16 mouse cellular contexts compared by ENCODE assay signal in the genomic region with DNA sequence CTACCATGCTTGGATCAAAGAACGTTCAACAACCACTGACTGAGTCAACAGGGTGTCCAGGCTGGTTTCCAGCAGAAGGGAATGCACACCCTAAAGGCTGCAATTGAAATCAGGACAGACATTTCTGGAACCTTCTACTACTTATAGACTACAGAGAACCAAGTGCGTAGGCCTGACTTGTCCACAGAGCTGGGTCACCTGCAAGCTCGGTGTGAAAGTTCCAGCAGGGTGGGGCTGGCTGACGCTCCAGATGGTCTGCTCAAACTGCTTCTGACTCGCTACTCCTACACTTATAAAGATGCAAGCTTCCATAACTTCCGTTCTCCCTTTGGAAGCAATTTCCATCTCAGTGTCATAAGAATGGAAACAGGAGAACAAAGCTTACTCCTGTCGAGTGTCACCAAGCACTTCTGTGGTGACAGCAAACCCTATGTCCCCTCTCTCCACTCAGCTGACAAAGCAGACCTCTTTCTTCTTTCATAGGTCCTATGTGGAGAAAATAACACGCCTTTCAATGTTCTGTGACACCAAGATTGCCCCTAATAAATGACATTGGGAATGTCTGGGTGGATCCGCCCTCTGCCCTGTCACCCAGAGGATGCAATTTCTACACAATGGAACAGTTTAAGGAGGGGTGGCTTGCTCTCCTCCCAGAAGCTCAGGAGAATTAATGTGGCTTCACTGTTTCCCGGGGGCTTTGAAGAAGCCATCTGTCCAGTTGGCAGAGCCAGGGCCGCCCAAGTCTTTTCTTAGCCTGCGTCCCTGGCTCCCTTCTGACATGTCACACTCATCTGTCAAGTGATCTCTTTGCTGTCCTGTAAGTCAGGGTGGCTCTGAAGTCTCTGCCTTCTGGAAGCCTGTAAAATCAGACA.
DNase-seq lines count a peak whose midpoint lies in the region; ATAC-seq lines count a peak whose summit lies in the region.
"Had no signal": no experiment of that assay in that cellular context is flagged by ENCODE, and none has a peak within 500 bp of the region (broad histone marks: within the 10 kb centered on the region; RNA-seq: fewer than 3 reads in every experiment).

No protein-coding gene starts in this region.

- no peak overlapping the region for H3K9ac ChIP-seq in hindbrain, embryonic 16.5 days (ENCODE audit: low read depth, low read length)
- H3K9ac ChIP-seq: embryonic facial prominence, embryonic 13.5 days; heart, embryonic 12.5 days; liver, embryonic 12.5 days had no signal

- ATAC-seq in hindbrain, embryonic 16.5 days = no peak
- ATAC-seq: inflammation-experienced regulatory T-cells, adult 6 months; liver, embryonic 12.5 days had no signal

- intact Hi-C loops in heart, postnatal 14 days (cut with DNase I) = no loop called here

- no peaks in the 10 kb centered on the region for H3K36me3 ChIP-seq in hindbrain, embryonic 10.5 days
- no peaks in the 10 kb centered on the region for H3K36me3 ChIP-seq in hindbrain, embryonic 16.5 days (ENCODE audit: control insufficient read depth, insufficient read depth, low read length)
- H3K36me3 ChIP-seq: embryonic facial prominence, embryonic 13.5 days; heart, embryonic 12.5 days; liver, embryonic 12.5 days had no signal

- H3K4me2 ChIP-seq in hindbrain, embryonic 16.5 days (ENCODE audit: low read length) = no peak overlapping the region
- H3K4me2 ChIP-seq: embryonic facial prominence, embryonic 13.5 days; heart, embryonic 12.5 days; liver, embryonic 12.5 days had no signal

- no peaks in the 10 kb centered on the region for H3K9me3 ChIP-seq in hindbrain, embryonic 10.5 days
- no peaks in the 10 kb centered on the region for H3K9me3 ChIP-seq in hindbrain, embryonic 16.5 days (ENCODE audit: control insufficient read depth, low read length)
- H3K9me3 ChIP-seq: embryonic facial prominence, embryonic 13.5 days; liver, embryonic 12.5 days had no signal

- WGBS in hindbrain, embryonic 10.5 days = 65% methylated on average over 12 of the region's 12 CpGs
- 49% methylated on average over 12 of the region's 12 CpGs for WGBS in hindbrain, embryonic 16.5 days

- peaks cover 23% of the 10 kb centered on the region for H3K4me1 ChIP-seq in hindbrain, embryonic 10.5 days (replicated peaks)
- no peaks in the 10 kb centered on the region; the same call in 1 of the 2 replicates for H3K4me1 ChIP-seq in hindbrain, embryonic 16.5 days (ENCODE audit: control insufficient read depth, insufficient read depth, low read depth, low read length)
- H3K4me1 ChIP-seq: embryonic facial prominence, embryonic 13.5 days; liver, embryonic 12.5 days had no signal

- DNase-seq in cerebellum, postnatal 14 days = peak; percentile 42 to 56
- DNase-seq in cerebellum, adult 9-10 months = no peak
- DNase-seq in hindbrain, embryonic 10.5 days (ENCODE audit: low spot score) = peak; percentile 20
- DNase-seq in right cerebral cortex, adult 2 months (ENCODE audit: low spot score in 2 of 2) = peak; percentile 45 to 50
- no peak for DNase-seq in right cerebral cortex, postnatal 10 days (ENCODE audit: low spot score in 2 of 2)
- no peak for DNase-seq in T-cell, adult 2 months (ENCODE audit: low spot score)
- no peak for DNase-seq in heart, postnatal 14 days
- DNase-seq: gastrocnemius, adult 2 months; lung, postnatal 36 days; thymus, postnatal 36 days had no signal

- H3K27ac ChIP-seq in hindbrain, embryonic 10.5 days = 0 out of 2 replicates have a peak overlapping the region, but pooled peaks have one; percentile 42
- no peak overlapping the region for H3K27ac ChIP-seq in hindbrain, embryonic 16.5 days (ENCODE audit: low read depth, low read length)
- H3K27ac ChIP-seq: embryonic facial prominence, embryonic 13.5 days; gastrocnemius, adult 2 months; left cerebral cortex, adult 2 months; liver, embryonic 12.5 days had no signal

- no peak overlapping the region for H3K4me3 ChIP-seq in hindbrain, embryonic 10.5 days
- H3K4me3 ChIP-seq in hindbrain, embryonic 16.5 days (ENCODE audit: low read length) = no peak overlapping the region
- H3K4me3 ChIP-seq: embryonic facial prominence, embryonic 13.5 days; gastrocnemius, adult 2 months; heart, embryonic 12.5 days; left cerebral cortex, adult 2 months; liver, embryonic 12.5 days had no signal

- H3K27me3 ChIP-seq in hindbrain, embryonic 10.5 days (ENCODE audit: insufficient read depth, poor library complexity, severe bottlenecking) = no peaks in the 10 kb centered on the region
- H3K27me3 ChIP-seq in hindbrain, embryonic 16.5 days (replicated peaks; ENCODE audit: control insufficient read depth, insufficient read depth, low read length) = no peaks in the 10 kb centered on the region
- H3K27me3 ChIP-seq: embryonic facial prominence, embryonic 13.5 days; heart, embryonic 12.5 days had no signal

Comparison
In these comparisons a context has a peak if more than half of its experiments do, and no peak if none do; other contexts are left out.
1. DNase-seq: peak in cerebellum, postnatal 14 days (2 of 2), hindbrain, embryonic 10.5 days (single experiment) and right cerebral cortex, adult 2 months (2 of 2); none in cerebellum, adult 9-10 months (single experiment), right cerebral cortex, postnatal 10 days (0 of 2), T-cell, adult 2 months (single experiment) and heart, postnatal 14 days (0 of 2).